Mouse (Mus musculus): ENCODE data around the gene Apoa5. TPM values are rescaled to one million over a fixed set of nuclear protein-coding genes. Genes with fewer than 3 reads are reported as not detected.
A peak's percentile ranks its signal among the peaks of the same experiment; 100 is the strongest.

The Apoa5 gene
- polyA plus RNA-seq, 1 experiment: not detected

DNA sequence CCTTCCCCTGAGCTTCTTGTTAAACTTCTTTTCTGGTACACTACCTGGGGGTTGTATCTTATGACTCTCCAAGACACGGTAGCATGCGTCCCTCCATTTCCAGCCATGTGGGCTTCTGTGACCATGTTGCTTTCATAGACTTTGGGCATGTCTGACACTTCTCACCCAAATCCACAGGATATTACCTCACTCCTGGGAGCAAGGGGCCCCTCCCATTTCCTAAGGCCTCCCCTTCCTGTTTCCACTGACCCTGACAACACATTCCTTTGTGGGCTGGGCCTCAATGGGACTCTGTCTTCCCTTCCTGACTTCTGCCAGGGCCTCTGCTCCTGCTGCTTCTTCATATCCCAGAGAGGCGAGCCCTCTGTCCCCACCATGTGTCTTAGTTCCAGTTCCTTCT, 10.9 kb upstream of the Apoa5 start:
- H3K4me3 ChIP-seq (replicated peaks): peak overlapping the region; percentile 60
- H3K4me1 ChIP-seq: peaks cover 47% of the 10 kb centered on the region
- TF ChIP-seq GATA1 (IDR thresholded peaks at IDR 0.05; ENCODE audit: borderline replicate concordance, low read length) (no peak), FLI1 (IDR thresholded peaks at IDR 0.05; ENCODE audit: low read length) (no peak)
- no peaks in the 10 kb centered on the region for H3K9me3 ChIP-seq
- H3K36me3 ChIP-seq (replicated peaks; ENCODE audit: low read length): no peaks in the 10 kb centered on the region
- H3K27me3 ChIP-seq (replicated peaks): peaks cover 14% of the 10 kb centered on the region

DNA sequence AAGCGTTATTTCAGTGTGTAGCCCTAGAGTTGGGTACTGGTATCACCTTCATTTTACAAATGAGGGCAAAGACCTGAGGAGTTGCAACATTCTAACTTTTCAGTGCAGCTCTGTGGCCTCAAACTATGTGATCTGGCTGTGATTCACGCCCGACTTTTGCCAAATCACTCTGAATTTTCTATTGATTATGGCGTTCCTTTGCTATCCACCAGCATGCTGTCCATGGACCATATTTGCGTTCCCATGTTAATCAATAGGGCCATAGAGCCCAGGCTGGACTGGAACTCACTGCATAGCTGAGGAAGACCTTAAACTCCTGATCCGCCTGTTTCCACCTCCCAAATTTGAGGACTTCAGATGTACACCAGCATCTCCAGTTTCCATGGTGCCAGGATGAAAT, 9.3 kb upstream of the Apoa5 start:
- TF ChIP-seq GATA1 (IDR thresholded peaks at IDR 0.05; ENCODE audit: borderline replicate concordance, low read length): no peak
- TF ChIP-seq FLI1 (IDR thresholded peaks at IDR 0.05; ENCODE audit: low read length): no peak
- Histone ChIP-seq H3K36me3 (replicated peaks; ENCODE audit: low read length) (no peaks in the 10 kb centered on the region), H3K4me3 (replicated peaks) (no peak overlapping the region), H3K27me3 (replicated peaks) (peaks cover 6% of the 10 kb centered on the region), H3K4me1 (peaks cover 42% of the 10 kb centered on the region), H3K9me3 (no peaks in the 10 kb centered on the region)

DNA sequence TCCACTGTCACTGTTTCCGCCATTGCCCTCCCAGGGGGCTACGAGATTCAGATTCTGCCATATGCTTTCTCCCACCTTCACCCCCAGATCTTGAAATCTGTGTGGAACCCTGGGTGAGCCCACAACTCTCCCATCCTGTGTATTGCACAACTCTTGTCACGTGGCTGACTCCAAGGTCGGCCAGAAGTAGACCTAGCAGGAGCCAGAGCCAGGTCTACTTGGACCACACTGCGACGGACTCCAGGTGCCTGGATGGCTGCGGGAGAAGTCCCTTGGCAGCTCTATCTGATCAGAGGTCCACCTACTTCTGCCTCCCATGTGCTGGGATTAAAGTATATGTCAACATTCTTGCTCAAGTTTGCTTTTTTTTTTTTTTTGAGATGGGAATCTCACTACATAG, 7.3 kb upstream of the Apoa5 start:
- H3K4me3 ChIP-seq (replicated peaks): no peak overlapping the region
- no peaks in the 10 kb centered on the region for H3K36me3 ChIP-seq (replicated peaks; ENCODE audit: low read length)
- H3K9me3 ChIP-seq: no peaks in the 10 kb centered on the region
- no peak for TF ChIP-seq GATA1 (IDR thresholded peaks at IDR 0.05; ENCODE audit: borderline replicate concordance, low read length)
- TF ChIP-seq FLI1 (IDR thresholded peaks at IDR 0.05; ENCODE audit: low read length): no peak
- H3K4me1 ChIP-seq: peaks cover 34% of the 10 kb centered on the region
- H3K27me3 ChIP-seq (replicated peaks): peaks cover 6% of the 10 kb centered on the region

DNA sequence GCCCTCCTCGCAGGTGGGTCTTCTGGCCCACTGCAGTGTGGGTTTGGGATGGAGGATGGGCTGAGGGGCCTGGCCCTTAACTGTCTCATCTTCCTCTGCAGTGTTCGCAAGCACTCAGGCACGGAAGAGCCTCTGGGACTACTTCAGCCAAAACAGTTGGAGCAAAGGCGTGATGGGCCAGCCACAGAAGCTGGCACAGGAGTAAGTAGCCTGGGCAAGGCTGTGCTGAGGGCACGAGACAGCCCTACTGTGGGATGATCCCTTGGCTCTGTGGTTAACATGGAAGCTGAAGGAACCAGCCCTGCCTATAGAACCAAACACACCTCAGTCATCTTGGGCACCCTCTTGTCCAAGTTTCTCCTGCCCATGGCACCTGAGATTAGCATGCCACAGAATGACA, 692 bp downstream of the Apoa5 start:
- H3K27me3 ChIP-seq (replicated peaks): peaks cover 35% of the 10 kb centered on the region
- H3K36me3 ChIP-seq (replicated peaks; ENCODE audit: low read length): no peaks in the 10 kb centered on the region
- H3K4me1 ChIP-seq: peaks cover 53% of the 10 kb centered on the region

DNA sequence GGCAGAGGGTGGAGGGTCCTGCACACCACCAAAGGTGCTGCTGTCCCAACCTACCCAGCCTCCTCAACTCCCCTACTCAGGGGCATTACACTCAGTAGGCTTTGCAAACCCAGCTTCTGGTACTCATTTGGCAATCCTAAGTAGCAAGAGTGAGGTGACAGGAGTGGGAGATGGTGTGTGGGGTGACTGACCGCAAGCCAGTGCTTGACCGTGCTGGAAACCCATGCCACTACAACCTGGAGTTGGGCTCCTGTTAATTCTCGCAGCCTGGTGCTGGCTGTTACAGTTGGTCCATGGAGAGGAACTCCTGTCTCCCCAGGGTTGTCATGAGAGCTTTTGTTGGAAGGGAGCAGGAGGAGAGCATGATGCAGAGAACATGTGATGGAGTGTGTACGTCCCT, 2.3 kb downstream of the Apoa5 start:
- H3K4me3 ChIP-seq (replicated peaks): no peak overlapping the region
- H3K36me3 ChIP-seq (replicated peaks; ENCODE audit: low read length): peaks cover 15% of the 10 kb centered on the region
- TF ChIP-seq FLI1 (IDR thresholded peaks at IDR 0.05; ENCODE audit: low read length) (no peak), GATA1 (IDR thresholded peaks at IDR 0.05; ENCODE audit: borderline replicate concordance, low read length) (no peak)
- H3K27me3 ChIP-seq (replicated peaks): peaks cover 33% of the 10 kb centered on the region
- no peaks in the 10 kb centered on the region for H3K9me3 ChIP-seq
- H3K4me1 ChIP-seq: peaks cover 68% of the 10 kb centered on the region

More for the DNA sequence above, 692 bp downstream of the Apoa5 start:
- TF ChIP-seq GATA1 (IDR thresholded peaks at IDR 0.05; ENCODE audit: borderline replicate concordance, low read length) (no peak), FLI1 (IDR thresholded peaks at IDR 0.05; ENCODE audit: low read length) (no peak)
- H3K4me3 ChIP-seq (replicated peaks): no peak overlapping the region
- H3K9me3 ChIP-seq: no peaks in the 10 kb centered on the region

DNA sequence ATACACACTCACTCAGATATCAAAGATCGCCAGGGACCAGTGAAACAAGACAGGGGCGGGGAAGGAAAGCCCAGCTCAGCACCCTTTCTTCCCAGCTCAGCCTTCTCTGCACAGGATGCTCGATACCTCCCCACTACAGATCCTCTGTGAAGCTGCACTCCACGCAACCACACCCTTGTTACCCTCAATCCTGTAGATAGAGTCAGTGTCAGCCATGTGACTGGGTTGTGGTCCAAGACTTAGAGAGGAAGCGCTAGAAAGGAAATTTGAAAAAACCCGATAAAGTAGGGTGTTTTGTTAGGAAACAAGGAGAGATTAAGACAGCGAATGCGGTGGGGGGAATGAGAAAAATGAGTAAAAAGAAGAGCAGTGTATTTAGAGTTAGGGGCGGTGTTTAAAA, 3.6 kb downstream of the Apoa5 start:
- TF ChIP-seq FLI1 (IDR thresholded peaks at IDR 0.05; ENCODE audit: low read length): no peak
- no peak for TF ChIP-seq GATA1 (IDR thresholded peaks at IDR 0.05; ENCODE audit: borderline replicate concordance, low read length)
- Histone ChIP-seq H3K36me3 (replicated peaks; ENCODE audit: low read length) (peaks cover 28% of the 10 kb centered on the region), H3K27me3 (replicated peaks) (peaks cover 33% of the 10 kb centered on the region), H3K9me3 (no peaks in the 10 kb centered on the region), H3K4me1 (peaks cover 77% of the 10 kb centered on the region), H3K4me3 (replicated peaks) (peak overlapping the region; percentile 97)

DNA sequence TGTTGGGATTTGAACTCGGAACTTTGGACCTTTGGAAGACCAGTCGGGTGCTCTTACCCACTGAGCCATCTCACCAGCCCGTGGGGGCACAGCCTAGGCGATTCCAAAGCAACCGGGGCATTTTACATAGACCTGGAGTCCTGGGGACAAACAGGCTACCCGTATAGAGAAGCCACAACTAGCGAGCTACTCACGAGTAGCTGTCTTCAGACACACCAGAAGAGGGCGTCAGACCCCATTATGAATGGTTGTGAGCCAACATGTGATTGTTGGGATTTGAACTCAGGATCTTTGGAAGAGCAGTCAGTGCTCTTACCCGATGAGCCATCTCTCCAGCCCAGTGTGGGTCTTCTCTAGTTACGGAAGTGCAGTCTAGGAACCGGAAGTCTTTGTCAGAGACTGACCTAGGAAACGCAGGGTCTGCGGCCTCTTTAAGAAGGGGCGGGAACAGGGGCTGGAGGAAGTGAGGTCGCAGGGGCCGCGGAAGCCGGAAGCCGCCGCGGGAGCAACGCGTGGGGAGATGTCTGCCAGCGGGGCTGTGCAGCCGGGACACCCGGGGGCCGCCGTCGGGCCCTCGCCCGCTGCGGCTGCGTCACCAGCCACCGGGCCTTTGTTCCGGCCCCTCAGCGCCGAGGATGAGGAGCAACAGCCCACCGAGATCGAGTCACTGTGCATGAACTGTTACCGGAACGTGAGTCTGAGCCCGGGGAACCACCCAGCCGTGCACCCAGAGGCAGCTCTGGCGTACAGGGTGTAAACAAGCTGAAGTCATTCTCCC, 4.4 kb downstream of the Apoa5 start, which contains the start of gene Zpr1:
Gene Zpr1, plus strand, starts transcription at position 388 of the 778 bp plus-strand sequence.
- H3K36me3 ChIP-seq (replicated peaks; ENCODE audit: low read length): peaks cover 36% of the 10 kb centered on the region
- H3K4me1 ChIP-seq: peaks cover 69% of the 10 kb centered on the region
- peaks cover 26% of the 10 kb centered on the region for H3K27me3 ChIP-seq (replicated peaks)
- H3K9me3 ChIP-seq: no peaks in the 10 kb centered on the region
- peak within 1 kb of the TSS; percentile 97 for H3K4me3 ChIP-seq (replicated peaks)
- TF ChIP-seq FLI1 (IDR thresholded peaks at IDR 0.05; ENCODE audit: low read length) (peak; percentile 90; the same call in 1 of the 2 replicates), GATA1 (IDR thresholded peaks at IDR 0.05; ENCODE audit: borderline replicate concordance, low read length) (no peak)

DNA sequence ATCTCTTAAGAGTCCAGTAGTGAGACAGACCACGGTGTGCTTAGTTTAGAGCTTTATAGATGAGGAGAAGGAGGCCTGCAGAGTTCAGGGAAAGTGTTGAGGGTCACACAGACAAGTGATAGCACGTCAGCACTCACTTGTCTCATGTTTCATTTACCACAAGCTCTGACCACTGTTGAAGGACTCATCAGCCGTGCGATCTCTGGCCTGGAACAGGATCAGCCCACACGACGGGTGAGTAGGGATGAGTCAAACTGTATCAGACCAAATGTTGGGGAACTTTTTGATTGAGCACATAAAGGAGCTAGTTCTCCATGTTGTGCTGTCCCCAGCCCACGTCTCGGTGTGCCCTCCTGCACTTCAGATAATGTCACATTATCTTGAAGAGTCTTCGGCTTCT, 6.1 kb downstream of the Apoa5 start:
- TF ChIP-seq GATA1 (IDR thresholded peaks at IDR 0.05; ENCODE audit: borderline replicate concordance, low read length) (no peak), FLI1 (IDR thresholded peaks at IDR 0.05; ENCODE audit: low read length) (no peak)
- H3K4me1 ChIP-seq: peaks cover 61% of the 10 kb centered on the region
- peaks cover 50% of the 10 kb centered on the region for H3K36me3 ChIP-seq (replicated peaks; ENCODE audit: low read length)
- no peaks in the 10 kb centered on the region for H3K9me3 ChIP-seq
- H3K27me3 ChIP-seq (replicated peaks): peaks cover 10% of the 10 kb centered on the region
- H3K4me3 ChIP-seq (replicated peaks): peak overlapping the region; percentile 72

DNA sequence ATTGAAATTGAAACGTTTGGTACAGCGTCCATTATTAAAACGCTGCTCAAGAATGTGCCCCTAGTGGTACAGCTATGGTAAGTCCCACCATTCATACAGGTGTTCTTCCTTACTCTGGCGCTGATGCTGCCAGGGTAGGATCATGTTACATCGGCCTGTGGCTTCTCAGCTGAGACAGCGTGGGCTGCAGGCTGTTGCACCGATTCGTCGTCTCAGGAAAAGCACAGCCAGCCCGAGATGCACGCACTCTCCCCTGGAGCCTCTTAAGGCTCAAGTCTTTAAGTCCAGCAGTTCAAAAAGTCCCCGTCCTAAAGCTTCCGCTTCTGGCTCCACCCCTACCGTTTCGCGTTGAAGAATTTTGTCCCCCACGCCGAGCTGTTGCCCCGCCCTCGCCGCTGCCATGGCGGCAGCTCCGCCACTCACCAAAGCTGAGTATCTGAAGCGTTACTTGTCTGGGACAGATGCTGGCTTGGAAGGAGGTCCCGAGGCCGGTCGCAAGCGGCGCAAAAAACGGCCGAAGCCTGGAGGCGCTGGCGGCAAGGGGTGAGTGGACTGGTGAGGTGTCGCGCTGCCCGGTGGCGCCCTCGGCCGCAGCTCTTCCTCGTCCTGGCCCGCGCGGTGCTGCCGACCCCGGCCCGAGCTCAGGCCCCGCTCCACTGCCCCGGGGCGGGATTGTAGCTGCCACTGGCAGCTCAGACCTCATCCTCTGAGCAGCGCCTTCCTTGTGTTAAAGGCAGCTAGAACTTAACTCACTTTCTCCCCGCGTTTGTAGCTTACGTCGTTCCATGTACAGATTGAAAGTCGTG, 14.4 kb downstream of the Apoa5 start, which contains the start of gene Bud13:
Gene Bud13, plus strand, starts transcription at position 378 of the 806 bp plus-strand sequence.
- H3K4me1 ChIP-seq: peaks cover 37% of the 10 kb centered on the region
- peak within 1 kb of the TSS; percentile 99 for H3K4me3 ChIP-seq (replicated peaks)
- H3K9me3 ChIP-seq: no peaks in the 10 kb centered on the region
- no peaks in the 10 kb centered on the region for H3K27me3 ChIP-seq (replicated peaks)
- TF ChIP-seq FLI1 (IDR thresholded peaks at IDR 0.05; ENCODE audit: low read length) (no peak), GATA1 (IDR thresholded peaks at IDR 0.05; ENCODE audit: borderline replicate concordance, low read length) (no peak)
- peaks cover 63% of the 10 kb centered on the region for H3K36me3 ChIP-seq (replicated peaks; ENCODE audit: low read length)

DNA sequence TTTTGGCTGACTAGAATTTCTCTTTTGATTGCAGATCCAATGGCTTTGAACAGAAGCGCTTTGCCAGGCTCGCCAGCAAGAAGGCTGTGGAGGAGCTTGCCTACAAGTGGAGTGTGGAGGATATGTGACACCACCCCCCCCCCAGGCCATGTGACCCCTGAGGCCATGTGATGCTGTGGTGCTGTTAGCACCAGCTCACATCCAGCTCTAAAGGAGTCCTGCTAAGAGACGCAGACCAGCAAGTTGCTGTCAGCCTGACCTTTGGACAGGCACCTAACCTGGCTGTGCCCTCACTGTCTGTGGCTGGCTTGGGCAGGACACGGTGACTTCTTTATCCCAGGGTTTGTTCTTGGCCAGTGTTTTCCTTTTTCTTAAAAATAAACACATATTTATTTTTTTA, 29.9 kb downstream of the Apoa5 start:
- no peak for TF ChIP-seq FLI1 (IDR thresholded peaks at IDR 0.05; ENCODE audit: low read length)
- no peak for TF ChIP-seq GATA1 (IDR thresholded peaks at IDR 0.05; ENCODE audit: borderline replicate concordance, low read length)
- Histone ChIP-seq H3K27me3 (replicated peaks) (peaks cover 2% of the 10 kb centered on the region), H3K9me3 (no peaks in the 10 kb centered on the region), H3K4me3 (replicated peaks) (no peak overlapping the region), H3K4me1 (no peaks in the 10 kb centered on the region), H3K36me3 (replicated peaks; ENCODE audit: low read length) (peaks cover 57% of the 10 kb centered on the region)
